Mouse (Mus musculus) frontal cortex, postnatal 36 days (tissue): ENCODE data around the gene B4gat1.
A peak's percentile ranks its signal among the peaks of the same experiment; 100 is the strongest.

ENCODE experiments used
- DNase-seq, 2 experiments: peaks; one replicate each; pipeline ENCODE4 v3.0.0; 2022; ENCODE audit warnings: low spot score in 2 of 2

Gene B4gat1

DNA sequence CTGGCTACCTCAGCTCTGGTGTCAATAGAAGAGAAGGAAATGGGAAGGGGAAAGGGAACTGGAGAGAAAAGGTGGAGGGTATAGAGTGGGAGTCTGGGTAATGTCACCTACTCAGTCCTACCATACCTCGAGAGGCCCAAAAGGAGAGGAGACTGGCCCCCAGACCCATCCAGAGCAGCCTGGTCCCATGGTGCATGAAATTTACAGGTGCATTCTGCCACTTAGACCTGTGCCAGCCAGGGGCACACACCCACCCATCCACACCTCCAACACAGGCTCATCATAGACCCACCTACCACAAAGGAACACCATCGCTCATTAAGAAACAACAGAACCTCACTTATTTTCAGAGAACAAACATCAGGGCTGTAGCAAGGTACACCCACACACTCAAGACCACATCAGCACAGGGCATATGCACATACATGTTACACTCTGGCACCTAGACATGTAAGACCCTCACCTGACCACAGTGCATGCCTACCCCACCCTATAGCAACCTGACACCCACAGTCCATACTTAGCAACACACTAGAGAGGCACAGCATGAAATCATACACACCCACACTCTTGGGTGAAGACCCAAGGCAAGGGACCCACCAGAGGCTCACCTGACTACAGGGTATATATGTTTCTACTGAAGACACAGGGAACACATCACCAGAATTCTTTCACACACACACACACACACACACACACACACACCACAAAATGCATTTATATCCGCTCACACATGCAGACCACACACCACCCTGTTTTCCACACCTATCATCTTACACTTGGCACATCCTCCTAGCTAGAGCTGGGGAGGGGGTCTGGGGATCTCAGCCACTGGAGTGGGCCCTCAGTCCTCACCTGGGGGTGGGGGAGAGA is 45.6 kb downstream of the B4gat1 start:
- no peak for DNase-seq

DNA sequence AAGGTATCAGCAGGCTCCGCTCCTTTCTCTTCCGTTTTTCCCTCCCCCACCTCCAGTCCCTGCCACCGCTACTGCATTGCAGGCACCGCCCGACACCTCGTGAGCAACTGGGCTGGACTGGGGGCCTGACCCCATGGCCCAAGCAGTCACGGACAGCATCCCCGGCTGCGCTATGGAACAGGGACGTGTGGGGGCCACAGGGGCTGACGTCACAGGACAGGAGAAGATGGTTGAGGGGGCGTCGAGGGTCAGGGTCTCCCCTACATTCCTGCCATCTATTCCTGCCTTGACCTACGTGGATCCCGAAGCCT is 46.2 kb downstream of the B4gat1 start:
- no peak for DNase-seq

DNA sequence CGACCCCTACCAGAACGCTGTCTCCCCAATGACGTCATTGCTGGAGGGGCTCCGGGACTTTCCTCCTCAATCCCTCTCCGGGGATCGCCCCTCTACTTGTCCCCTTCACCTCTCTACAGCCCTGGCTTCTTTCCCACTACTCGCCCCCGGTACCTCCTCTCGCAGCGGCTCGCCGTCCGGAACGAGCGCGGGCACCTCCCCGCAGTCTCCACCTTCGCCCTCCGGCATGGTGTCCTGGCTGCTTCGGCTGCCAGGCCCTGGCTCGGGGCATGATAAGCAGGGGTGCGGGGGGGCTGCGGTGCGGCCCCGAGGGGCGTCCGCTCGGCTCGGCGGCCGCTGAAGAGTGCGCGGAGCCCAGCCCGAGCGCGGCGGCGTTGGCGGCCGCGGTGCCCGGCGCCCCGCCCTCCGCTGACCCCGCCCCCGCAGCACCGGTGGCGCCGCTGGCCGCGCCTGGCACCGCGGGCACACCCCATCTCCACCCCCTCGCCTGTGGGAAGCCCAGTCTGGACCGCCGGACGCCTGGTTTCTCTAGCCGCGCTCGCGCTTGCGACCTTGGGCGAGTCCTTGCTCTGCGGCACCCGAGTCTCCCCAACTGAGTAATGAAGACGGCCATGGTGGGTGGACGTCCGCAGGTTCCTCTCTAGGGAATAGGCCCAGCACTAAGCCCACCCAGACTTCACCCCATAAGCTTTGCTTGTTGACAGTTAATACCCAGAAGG is 46.7 kb downstream of the B4gat1 start, which contains the start of gene Tmem151a:
Gene Tmem151a (minus strand): TSS at position 387 of the 719 bp plus-strand sequence.
- DNase-seq, result peak in 1 of 2 experiments; percentile 65

DNA sequence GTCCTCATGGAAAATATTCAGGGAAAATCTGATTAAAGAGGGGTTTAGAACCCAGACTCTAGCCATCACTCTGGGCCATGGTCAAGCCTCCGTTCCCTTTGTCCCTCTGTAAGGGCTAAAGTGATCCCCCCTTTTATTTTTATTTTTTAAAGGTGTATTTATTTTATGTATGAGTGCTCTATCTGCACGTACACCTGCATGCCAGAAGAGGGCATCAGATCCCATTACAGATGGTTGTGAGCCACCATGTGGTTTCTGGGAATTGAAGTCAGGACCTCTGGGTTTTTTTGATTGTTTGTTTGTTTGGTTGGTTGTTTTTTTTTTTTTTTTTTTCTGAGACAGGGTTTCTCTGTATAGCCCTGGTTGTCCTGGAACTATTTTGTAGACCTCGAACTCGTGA is 47.9 kb downstream of the B4gat1 start:
- peak in 1 of 2 experiments; percentile 3 for DNase-seq

DNA sequence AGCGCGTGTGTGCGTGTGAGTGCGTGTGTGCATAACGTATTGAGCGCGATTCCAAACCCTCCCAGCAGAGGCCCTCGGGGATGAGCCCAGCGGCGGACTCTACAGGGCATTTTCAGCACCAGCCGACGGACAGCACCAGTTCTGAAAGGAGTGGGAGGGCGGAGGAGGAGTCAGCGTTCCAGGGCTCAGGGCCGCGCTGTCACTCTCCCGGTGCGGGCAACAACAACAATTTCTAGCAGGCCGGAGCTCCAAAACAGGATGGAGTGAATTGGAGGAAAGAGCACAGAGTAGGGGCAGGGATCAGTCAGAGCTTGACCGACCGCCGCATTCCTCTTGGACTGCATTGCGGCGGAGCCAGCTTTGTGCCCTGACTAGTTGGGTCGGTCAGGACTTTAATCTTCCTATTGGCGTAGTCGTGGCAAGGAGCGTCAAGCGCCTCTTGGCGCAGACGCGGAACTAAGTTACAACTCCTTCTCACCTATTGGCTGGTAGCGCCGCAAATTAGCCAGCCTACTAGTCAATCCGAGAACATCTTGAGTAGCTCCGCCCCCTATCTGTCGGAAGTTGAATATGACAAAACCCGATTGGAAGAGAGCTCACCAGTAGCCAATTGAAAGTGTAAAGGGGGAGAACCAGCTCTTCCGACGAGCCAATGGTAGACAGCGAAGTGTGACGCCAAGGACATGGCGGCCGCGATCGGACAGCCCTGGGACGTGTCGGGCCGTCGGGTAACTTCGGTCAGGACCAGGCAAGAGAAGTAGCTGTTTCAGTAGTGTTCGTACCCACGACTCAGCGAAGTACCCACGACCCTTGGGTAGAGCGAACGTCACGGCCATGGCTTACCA is 49.5 kb downstream of the B4gat1 start, which contains the start of gene Yif1a:
Gene Yif1a (plus strand): TSS at position 655 of the 845 bp plus-strand sequence.
- peak; percentile 92 to 98 for DNase-seq

DNA sequence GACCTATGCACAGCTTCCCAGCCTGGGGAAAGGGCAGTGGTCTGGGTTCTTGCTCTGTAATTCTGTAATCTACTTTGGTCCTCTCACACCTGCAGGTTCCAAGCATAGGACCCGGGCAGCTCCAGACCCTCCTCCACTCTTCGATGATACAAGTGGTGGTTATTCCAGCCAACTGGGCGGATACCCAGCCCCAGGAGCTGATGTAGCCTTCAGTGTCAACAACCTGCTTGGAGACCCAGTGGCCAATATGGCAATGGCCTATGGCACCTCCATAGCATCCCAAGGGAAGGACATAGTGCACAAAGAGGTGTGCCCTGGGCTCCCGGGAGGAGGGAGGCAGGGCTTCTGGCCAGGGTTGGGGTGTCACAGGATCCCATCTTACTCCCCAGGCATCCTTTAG is 50.7 kb downstream of the B4gat1 start:
- no peak for DNase-seq
